Mouse (Mus musculus) macrophage (primary cell): ENCODE measurements around the gene Zfp385a. TPM values are rescaled to one million over a fixed set of nuclear protein-coding genes. Genes with fewer than 3 reads are reported as not detected.

Experiments used
- H3K27ac ChIP-seq: fragments of 350-480 bp; formaldehyde crosslinking; 2 replicates; pipeline ENCODE4 v1.9.0; 2021
- H3K36me3 ChIP-seq: fragments of 350-480 bp; formaldehyde crosslinking; 2 replicates; pipeline ENCODE4 v1.9.0; 2021; ENCODE audit errors: inconsistent target
- H3K4me3 ChIP-seq: fragments of 350-480 bp; formaldehyde crosslinking; 2 replicates; pipeline ENCODE4 v1.9.0; 2021; ENCODE audit errors: inconsistent target
- H3K79me2 ChIP-seq: fragments of 350-480 bp; formaldehyde crosslinking; 2 replicates; pipeline ENCODE4 v1.9.0; 2021; ENCODE audit errors: inconsistent target
- WGBS: methylation state at CpG from one replicate; pipeline ENCODE4 v1.1.7; 2026; ENCODE audit warnings: inconsistent platforms; ENCODE audit not compliant: missing documents; 5-methylcytosine and 5-hydroxymethylcytosine counted together
- polyA plus RNA-seq: library from polyadenylated mRNA; stranded (reverse); fragments of 250-400 nt; gene quantifications from 3 replicates; pipeline ENCODE4 v1.2.4, GENCODE M21; 2018; ENCODE audit warnings: inconsistent platforms
- total RNA-seq, 78 experiments: library from RNA; depleted of rRNA; stranded (reverse); fragments of 250-400 nt; gene quantifications; 1 replicate in 9 of 78; 2 replicates in 24 of 78; 3 replicates in 43 of 78; 4 replicates in 2 of 78; pipeline ENCODE4 v1.2.4; 2018; ENCODE audit warnings: inconsistent platforms in 56 of 78

The Zfp385a gene
- total RNA-seq (2018; cell fraction: chromatin; rRNA removed), result 10 to 100 TPM; 10.2 to 43.2 (median 26.3) TPM
- 10 to 100 TPM; 50.8 to 93.1 (median 78.8) TPM for total RNA-seq (2018; cell fraction: cytosol; rRNA removed)
- total RNA-seq (2018; cell fraction: nucleus; rRNA removed), result 10 to 100 TPM; 21.9 to 59.1 (median 37.0) TPM
- polyA plus RNA-seq, result 38.1 to 73.9 TPM (median 63.3 TPM) in 3 replicates

GRCm38 (mm10) chr15:103339961-103340337, at the start of gene Zfp385a:
Gene Zfp385a (minus strand): TSS chr15:103340093.
- Histone ChIP-seq H3K4me3 (peak within 1 kb of the TSS; percentile 82), H3K36me3 (peaks cover 14% of the 10 kb centered on the region), H3K27ac (peak within 1 kb of the TSS; percentile 43), H3K79me2 (peaks cover 30% of the 10 kb centered on the region; the same call in 1 of the 2 replicates)
- 2% methylated on average over 26 of the region's 26 CpGs for WGBS

- Histone ChIP-seq H3K27ac (no peak overlapping the region), H3K4me3 (no peak overlapping the region), H3K79me2 (no peaks in the 10 kb centered on the region), H3K36me3 (no peaks in the 10 kb centered on the region)
- 80% methylated on average over 1 of the region's 4 CpGs for WGBS
Observed at GRCm38 (mm10) chr15:103388556-103389145, 48.8 kb upstream of the Zfp385a start.

- H3K36me3 ChIP-seq, result no peaks in the 10 kb centered on the region
- H3K79me2 ChIP-seq, result no peaks in the 10 kb centered on the region
- no peak overlapping the region for H3K4me3 ChIP-seq
- 96% methylated on average over 7 of the region's 7 CpGs for WGBS
- H3K27ac ChIP-seq, result no peak overlapping the region
Observed at GRCm38 (mm10) chr15:103383771-103384488, 44.0 kb upstream of the Zfp385a start.

GRCm38 (mm10) chr15:103382795-103383406, 43.0 kb upstream of the Zfp385a start:
- Histone ChIP-seq H3K36me3 (no peaks in the 10 kb centered on the region), H3K27ac (peak overlapping the region; percentile 44), H3K79me2 (no peaks in the 10 kb centered on the region), H3K4me3 (no peak overlapping the region)
- 59% methylated on average over 5 of the region's 5 CpGs for WGBS

- WGBS, result 56% methylated on average over 2 of the region's 2 CpGs
- H3K27ac ChIP-seq, result peak overlapping the region; percentile 44
- H3K4me3 ChIP-seq, result no peak overlapping the region
- H3K36me3 ChIP-seq, result no peaks in the 10 kb centered on the region
- no peaks in the 10 kb centered on the region for H3K79me2 ChIP-seq
Observed at GRCm38 (mm10) chr15:103382075-103382474, 42.2 kb upstream of the Zfp385a start.

- no peaks in the 10 kb centered on the region for H3K79me2 ChIP-seq
- H3K36me3 ChIP-seq, result no peaks in the 10 kb centered on the region
- no peak overlapping the region for H3K4me3 ChIP-seq
- 43% methylated on average over 2 of the region's 3 CpGs for WGBS
- no peak overlapping the region for H3K27ac ChIP-seq
Observed at GRCm38 (mm10) chr15:103378665-103379356, 38.9 kb upstream of the Zfp385a start.

- 76% methylated on average over 3 of the region's 3 CpGs for WGBS
- H3K4me3 ChIP-seq, result no peak overlapping the region
- H3K79me2 ChIP-seq, result no peaks in the 10 kb centered on the region
- no peaks in the 10 kb centered on the region for H3K36me3 ChIP-seq
- H3K27ac ChIP-seq, result no peak overlapping the region
Observed at GRCm38 (mm10) chr15:103377752-103378664, 38.1 kb upstream of the Zfp385a start.

GRCm38 (mm10) chr15:103376837-103377269, 37.0 kb upstream of the Zfp385a start:
- no peaks in the 10 kb centered on the region for H3K36me3 ChIP-seq
- H3K27ac ChIP-seq, result no peak overlapping the region
- 80% methylated on average over 8 of the region's 8 CpGs for WGBS
- no peak overlapping the region for H3K4me3 ChIP-seq
- no peaks in the 10 kb centered on the region for H3K79me2 ChIP-seq

- no peak overlapping the region for H3K4me3 ChIP-seq
- H3K27ac ChIP-seq, result no peak overlapping the region
- WGBS, result 77% methylated on average over 4 of the region's 4 CpGs
- H3K36me3 ChIP-seq, result no peaks in the 10 kb centered on the region
- H3K79me2 ChIP-seq, result no peaks in the 10 kb centered on the region
Observed at GRCm38 (mm10) chr15:103375112-103375800, 35.4 kb upstream of the Zfp385a start.

GRCm38 (mm10) chr15:103372461-103372860, 32.6 kb upstream of the Zfp385a start:
- no peak overlapping the region for H3K4me3 ChIP-seq
- H3K27ac ChIP-seq, result no peak overlapping the region
- H3K36me3 ChIP-seq, result no peaks in the 10 kb centered on the region
- H3K79me2 ChIP-seq, result no peaks in the 10 kb centered on the region

- no peak overlapping the region for H3K4me3 ChIP-seq
- WGBS, result 91% methylated on average over 1 of the region's 1 CpGs
Observed at GRCm38 (mm10) chr15:103371741-103372140, 31.8 kb upstream of the Zfp385a start.

GRCm38 (mm10) chr15:103371208-103371607, 31.3 kb upstream of the Zfp385a start:
- Histone ChIP-seq H3K4me3 (no peak overlapping the region), H3K79me2 (peaks cover under 1% of the 10 kb centered on the region; the same call in 1 of the 2 replicates), H3K36me3 (no peaks in the 10 kb centered on the region), H3K27ac (peak overlapping the region; percentile 39; the same call in 1 of the 2 replicates)
- 76% methylated on average over 2 of the region's 2 CpGs for WGBS

More at GRCm38 (mm10) chr15:103371741-103372140, 31.8 kb upstream of the Zfp385a start:
- Histone ChIP-seq H3K36me3 (no peaks in the 10 kb centered on the region), H3K79me2 (no peaks in the 10 kb centered on the region), H3K27ac (no peak overlapping the region)

- Histone ChIP-seq H3K27ac (peak overlapping the region; percentile 39), H3K36me3 (no peaks in the 10 kb centered on the region), H3K4me3 (no peak overlapping the region), H3K79me2 (peaks cover 8% of the 10 kb centered on the region)
- 0% methylated on average over 4 of the region's 4 CpGs for WGBS
Observed at GRCm38 (mm10) chr15:103370462-103370861, 30.6 kb upstream of the Zfp385a start.
